Mouse (Mus musculus): ENCODE data around the gene Fxyd1. TPM values are rescaled to one million over a fixed set of nuclear protein-coding genes. Genes with fewer than 3 reads are reported as not detected.
A peak's percentile ranks its signal among the peaks of the same experiment; 100 is the strongest.

Gene Fxyd1
- total RNA-seq, 1 experiment from 2014 or later, result not detected

DNA sequence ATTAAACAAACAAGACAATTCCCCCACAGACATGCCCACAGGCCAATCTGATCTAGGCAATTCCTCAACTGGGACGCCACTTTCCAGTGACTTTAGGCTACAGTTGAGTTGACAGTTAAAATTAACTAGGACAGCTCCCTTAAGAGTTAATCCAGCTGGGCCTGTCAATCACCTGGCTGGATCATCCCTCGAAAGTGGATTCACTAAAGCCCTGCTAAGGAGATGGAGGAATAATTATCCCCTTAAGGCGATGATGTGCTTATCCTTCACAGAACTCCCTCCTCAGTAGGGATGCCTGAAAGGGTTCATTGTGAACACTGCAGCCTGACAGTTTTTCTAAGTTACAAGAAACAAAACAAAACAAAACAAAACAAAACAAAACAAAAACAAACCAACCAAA is 23.6 kb upstream of the Fxyd1 start:
- ATAC-seq (ENCODE audit: extremely low read depth, insufficient number of reproducible peaks, low FRiP score, poor library complexity, severe bottlenecking), result no peak

GRCm38 (mm10) chr7:31079670-31080069 is 22.7 kb upstream of the Fxyd1 start:
- ATAC-seq (ENCODE audit: extremely low read depth, insufficient number of reproducible peaks, low FRiP score, poor library complexity, severe bottlenecking), result no peak

GRCm38 (mm10) chr7:31077885-31078445 is 21.0 kb upstream of the Fxyd1 start:
- peak; percentile 49; the same call in 1 of the 2 replicates for ATAC-seq (ENCODE audit: extremely low read depth, insufficient number of reproducible peaks, low FRiP score, poor library complexity, severe bottlenecking)

DNA sequence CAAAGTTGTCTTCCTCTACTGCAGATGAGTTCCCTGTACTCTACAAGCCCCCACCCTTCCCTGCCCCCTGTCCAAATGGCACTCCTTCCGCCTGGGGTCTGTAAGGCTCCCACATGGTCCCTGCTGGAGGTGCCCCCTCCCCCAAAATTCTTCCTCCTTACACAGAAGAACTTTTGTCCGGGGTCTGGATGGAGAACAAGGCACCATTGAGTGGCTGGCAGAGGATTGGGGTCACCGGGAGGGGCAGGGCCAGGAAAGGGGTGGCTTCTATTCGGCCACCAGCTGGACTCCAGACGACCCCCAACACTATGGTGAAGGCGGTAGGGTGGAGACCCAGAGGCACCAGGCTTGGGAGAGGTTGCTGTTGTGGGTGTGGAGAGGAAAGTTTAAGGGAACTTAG is 20.5 kb upstream of the Fxyd1 start:
- no peak for ATAC-seq (ENCODE audit: extremely low read depth, insufficient number of reproducible peaks, low FRiP score, poor library complexity, severe bottlenecking)

DNA sequence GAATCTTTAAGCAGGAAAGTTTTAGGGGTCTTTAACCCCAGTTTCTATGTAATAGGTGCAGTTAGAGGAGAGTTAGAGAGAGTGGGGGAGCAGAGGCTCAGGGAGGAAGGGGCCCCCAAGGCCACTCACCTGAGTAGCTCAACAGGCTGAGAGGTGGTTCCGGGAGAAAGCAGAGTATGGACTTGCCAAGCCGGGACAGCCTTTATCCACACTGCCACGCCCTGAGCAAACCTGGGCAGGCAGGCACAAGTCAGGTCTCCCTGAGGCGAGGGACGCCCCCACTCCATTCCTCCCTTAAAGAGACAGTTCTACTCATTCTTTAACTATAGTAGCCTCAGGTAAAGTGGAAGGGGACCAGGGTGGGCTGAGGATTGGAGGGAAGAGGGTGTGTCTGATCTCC is 19.5 kb upstream of the Fxyd1 start, which contains the start of gene Fxyd3:
Gene Fxyd3, minus strand, starts transcription at position 213 of the 400 bp plus-strand sequence.
- no peak for ATAC-seq (ENCODE audit: extremely low read depth, insufficient number of reproducible peaks, low FRiP score, poor library complexity, severe bottlenecking)

DNA sequence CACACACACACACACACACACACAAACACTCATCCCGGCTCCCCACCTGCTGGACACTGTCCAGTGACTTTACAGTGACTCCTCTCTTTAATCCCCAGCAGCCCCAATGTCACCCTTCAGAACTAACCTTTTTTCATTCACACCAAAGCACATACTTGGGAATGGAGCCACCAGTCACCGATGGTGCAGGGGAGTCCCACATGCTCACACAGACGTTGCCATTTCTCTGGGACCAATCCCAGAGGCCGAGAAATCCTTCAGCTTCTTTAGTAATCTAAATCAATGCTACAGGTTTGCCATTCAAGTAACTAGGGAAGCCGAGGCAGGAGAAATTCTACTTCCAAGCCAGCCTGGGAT is 17.7 kb upstream of the Fxyd1 start:
- no peak for ATAC-seq (ENCODE audit: extremely low read depth, insufficient number of reproducible peaks, low FRiP score, poor library complexity, severe bottlenecking)

GRCm38 (mm10) chr7:31074061-31074712 is 17.2 kb upstream of the Fxyd1 start:
- ATAC-seq (ENCODE audit: extremely low read depth, insufficient number of reproducible peaks, low FRiP score, poor library complexity, severe bottlenecking), result no peak

DNA sequence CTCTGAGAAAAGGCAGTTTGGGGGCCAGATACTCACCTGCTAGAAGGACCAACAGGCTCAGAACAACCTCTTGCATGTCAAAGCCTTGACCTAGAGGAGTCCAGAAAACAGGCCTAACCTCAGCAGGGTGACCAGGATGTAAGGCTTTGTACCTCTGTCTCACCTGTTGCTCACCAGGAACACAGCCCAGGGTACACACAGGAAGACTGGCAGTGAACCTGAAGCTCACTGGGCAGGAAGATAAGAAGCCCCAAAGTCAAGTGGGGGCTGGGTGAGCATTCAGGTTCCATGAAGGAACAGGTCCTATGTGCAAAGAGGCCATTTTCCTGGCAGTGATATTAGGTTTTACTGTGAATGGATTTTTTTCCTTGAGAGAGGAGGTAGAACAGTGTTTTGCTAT is 16.5 kb upstream of the Fxyd1 start:
- no peak for ATAC-seq (ENCODE audit: extremely low read depth, insufficient number of reproducible peaks, low FRiP score, poor library complexity, severe bottlenecking)

DNA sequence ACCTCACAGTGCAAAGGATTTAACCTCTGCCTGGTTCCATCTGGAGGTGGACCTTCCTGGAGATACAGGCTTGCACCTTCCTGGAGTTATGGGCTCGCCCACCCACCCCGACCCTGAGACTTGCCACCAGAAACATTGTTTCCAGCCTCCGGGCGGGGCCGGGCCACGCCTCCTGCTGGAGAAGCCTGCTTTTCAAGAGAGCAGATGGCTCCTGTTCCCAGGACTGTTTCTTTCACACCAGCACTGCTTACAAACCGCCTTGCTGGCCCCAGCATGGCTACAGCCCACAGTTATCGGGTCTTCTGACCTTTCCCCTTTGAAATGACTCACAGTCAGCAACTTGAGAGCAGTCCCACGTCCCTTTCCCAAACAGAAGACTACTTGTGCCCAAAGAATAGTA is 15.3 kb upstream of the Fxyd1 start:
- ATAC-seq (ENCODE audit: extremely low read depth, insufficient number of reproducible peaks, low FRiP score, poor library complexity, severe bottlenecking), result no peak

DNA sequence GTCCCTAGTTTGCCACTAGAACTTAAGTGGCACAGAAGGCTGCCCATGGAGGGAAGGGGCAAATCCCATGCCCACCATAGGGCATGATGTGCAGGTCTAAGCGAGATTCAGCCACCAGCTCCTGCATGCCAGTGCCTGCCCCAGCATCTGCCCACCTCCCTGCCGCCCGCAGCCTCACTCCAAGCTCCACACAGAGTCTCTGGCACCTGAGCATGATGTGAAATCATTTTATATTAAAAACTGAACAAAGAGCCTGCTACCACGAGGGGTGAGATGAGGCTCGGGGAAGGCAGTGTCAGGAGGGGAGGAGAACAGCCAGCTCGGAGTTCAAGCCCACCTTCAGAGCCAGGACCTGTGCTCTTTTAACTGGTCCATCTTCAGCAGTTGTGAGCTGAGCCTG is 13.3 kb upstream of the Fxyd1 start:
- no peak for ATAC-seq (ENCODE audit: extremely low read depth, insufficient number of reproducible peaks, low FRiP score, poor library complexity, severe bottlenecking)

- no peak for ATAC-seq (ENCODE audit: extremely low read depth, insufficient number of reproducible peaks, low FRiP score, poor library complexity, severe bottlenecking)
Measured at GRCm38 (mm10) chr7:31069491-31069890, 12.5 kb upstream of the Fxyd1 start.

GRCm38 (mm10) chr7:31067836-31068235 is 10.8 kb upstream of the Fxyd1 start:
- ATAC-seq (ENCODE audit: extremely low read depth, insufficient number of reproducible peaks, low FRiP score, poor library complexity, severe bottlenecking), result no peak

- no peak for ATAC-seq (ENCODE audit: extremely low read depth, insufficient number of reproducible peaks, low FRiP score, poor library complexity, severe bottlenecking)
Measured at GRCm38 (mm10) chr7:31063074-31063560, 6.1 kb upstream of the Fxyd1 start.

DNA sequence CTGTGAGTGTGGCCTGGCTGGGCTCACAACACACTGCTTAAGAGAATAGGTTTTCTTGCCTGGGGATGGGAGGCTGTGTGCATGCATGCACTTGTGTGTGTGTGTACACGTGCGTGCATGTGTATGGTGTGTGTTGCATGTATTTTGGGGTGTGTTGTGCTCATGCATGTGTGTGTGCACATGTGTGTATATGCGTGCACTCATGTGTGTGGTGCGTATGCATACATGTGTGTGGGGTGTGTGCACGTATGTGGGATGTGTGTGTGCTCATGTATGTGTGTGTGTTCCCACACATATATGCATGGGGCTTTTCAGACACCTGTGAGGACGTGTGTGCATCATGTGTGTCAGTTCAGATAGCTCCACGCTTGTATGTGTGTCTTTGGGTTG is 3.6 kb upstream of the Fxyd1 start:
- ATAC-seq (ENCODE audit: extremely low read depth, insufficient number of reproducible peaks, low FRiP score, poor library complexity, severe bottlenecking), result no peak

DNA sequence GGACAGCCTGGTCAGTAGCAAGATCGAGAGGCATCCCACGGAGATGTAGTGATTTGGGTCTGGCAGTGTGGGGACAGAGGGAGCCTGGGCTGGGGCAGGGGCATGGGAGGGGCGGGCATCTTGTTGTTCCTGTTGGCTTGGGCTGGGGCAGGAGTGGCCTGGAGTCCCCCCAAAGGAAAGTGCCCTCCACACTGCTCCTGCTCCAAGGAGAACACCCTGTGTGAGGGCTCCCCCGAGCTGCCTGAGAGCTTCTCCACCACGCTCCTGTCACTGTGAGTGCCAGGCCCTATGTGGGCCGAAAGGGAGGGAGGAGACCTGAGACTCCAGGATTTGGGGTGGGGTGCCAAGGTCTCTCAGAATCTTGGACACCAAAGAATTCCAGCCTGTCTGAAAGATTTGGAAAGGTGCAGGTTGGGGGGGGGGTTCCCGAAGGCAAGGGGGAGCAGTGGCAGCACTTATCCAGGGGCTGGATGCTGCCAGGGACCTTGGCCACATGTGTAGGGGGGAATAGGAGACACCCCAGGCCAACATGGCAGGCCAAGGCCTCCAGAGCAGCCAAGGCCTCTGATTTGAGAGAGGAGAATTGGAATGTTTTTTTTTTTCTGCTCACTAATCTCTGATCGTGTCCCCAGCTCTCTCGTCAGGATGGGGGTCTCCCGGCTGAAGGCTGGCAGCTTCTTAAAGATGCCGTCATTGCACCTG is 3.1 kb upstream of the Fxyd1 start:
- ATAC-seq (ENCODE audit: extremely low read depth, insufficient number of reproducible peaks, low FRiP score, poor library complexity, severe bottlenecking), result no peak

DNA sequence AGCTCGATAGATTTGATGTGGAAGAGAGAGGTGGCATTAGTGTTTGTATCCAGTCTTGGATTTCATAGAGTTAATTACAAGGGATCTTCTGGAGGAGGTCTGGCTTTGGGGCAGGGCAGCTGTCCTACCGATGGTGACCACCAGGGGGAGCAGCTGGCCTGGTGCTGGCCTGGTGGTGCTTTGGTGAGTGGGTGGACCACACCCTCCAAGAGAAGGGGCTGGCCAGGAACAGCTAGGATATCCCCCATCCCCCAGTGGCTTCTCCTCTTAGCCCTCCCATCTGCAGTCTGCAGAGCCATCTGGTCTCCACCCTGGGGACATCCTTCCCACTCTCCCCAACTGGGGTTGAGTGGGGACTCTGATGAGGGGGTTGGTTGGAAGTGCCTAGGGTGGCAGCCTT is 2.1 kb upstream of the Fxyd1 start, which contains the start of gene Lgi4:
Gene Lgi4, plus strand, starts transcription at position 235 of the 400 bp plus-strand sequence.
- ATAC-seq (ENCODE audit: extremely low read depth, insufficient number of reproducible peaks, low FRiP score, poor library complexity, severe bottlenecking), result peak; percentile 69

DNA sequence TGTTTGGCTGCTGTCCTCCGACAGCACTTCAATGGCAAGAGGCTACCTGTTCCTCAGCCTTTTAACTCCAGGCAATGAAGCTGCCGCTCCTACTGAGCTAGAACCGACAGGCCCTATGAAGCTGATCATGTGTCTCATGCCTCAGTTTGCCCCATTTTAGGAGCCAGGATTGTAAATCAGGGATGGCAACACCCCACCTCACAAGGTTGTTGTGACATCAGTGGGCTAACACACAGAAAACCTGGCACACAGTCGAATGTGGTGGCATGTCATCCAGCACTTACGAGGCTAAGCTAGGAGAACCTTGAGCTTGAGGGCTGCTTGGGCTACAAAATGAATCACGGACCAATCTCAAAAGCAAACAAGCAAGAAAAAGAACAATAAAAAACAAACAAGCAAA is 1.2 kb upstream of the Fxyd1 start:
- ATAC-seq (ENCODE audit: extremely low read depth, insufficient number of reproducible peaks, low FRiP score, poor library complexity, severe bottlenecking), result no peak

DNA sequence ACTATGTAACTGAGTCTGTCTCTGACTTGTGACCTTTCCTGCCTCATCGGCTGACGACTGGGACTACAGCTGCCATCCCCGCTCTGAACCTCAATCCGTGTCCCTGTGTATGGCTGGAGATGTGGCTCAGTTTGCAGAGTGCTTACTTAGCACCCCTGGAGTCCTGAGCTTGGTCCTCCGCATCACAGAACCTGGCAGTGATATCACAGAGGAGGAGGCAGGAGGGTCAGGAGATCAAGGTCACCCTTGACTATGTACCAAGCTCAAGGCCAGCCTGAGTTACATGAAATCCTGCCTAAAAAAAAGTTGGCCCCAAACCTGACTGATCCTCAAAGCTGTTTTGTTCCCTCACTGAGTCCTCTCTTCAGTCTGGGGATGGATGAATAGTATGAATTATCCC is 731 bp upstream of the Fxyd1 start:
- ATAC-seq (ENCODE audit: extremely low read depth, insufficient number of reproducible peaks, low FRiP score, poor library complexity, severe bottlenecking), result no peak

DNA sequence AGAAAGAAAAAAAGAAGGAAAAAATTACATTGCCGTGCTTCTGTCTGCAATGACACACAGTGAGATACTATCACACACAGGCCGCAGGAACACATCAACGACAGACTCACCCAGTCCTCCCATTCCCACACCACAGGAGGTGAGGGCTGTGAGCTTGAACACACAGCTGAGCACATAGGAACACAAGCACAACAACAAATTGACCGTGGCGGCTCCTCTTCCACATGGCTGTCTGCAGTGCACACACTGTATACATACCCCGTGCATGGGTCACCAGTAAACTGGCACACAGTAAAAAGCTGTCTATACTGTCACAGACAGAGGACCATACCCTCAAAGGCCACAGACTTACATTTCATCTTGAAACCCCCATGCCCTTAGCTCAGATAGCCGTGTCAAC is 551 bp downstream of the Fxyd1 start:
- no peak for ATAC-seq (ENCODE audit: extremely low read depth, insufficient number of reproducible peaks, low FRiP score, poor library complexity, severe bottlenecking)

- ATAC-seq (ENCODE audit: extremely low read depth, insufficient number of reproducible peaks, low FRiP score, poor library complexity, severe bottlenecking), result no peak
Measured at GRCm38 (mm10) chr7:31055883-31056282, 1.1 kb downstream of the Fxyd1 start.
